Mouse (Mus musculus) liver, embryonic 11.5 days (tissue): Measurements from ENCODE around the gene Mrpl20. TPM values are rescaled to one million over a fixed set of nuclear protein-coding genes. Genes with fewer than 3 reads are reported as not detected.

Experiments used
- ATAC-seq: fragments of 200-750 bp; cut with Nextera tagmentation; replicated peaks from 2 replicates; pipeline ENCODE4 v1.8.0; 2017; ENCODE audit warnings: moderate number of reproducible peaks, mild to moderate bottlenecking, moderate TSS enrichment, moderate library complexity; ENCODE audit not compliant: low FRiP score
- DNase-seq: peaks from one replicate; pipeline ENCODE4 v3.0.0-alpha.2; 2017; ENCODE audit warnings: low spot score
- H3K27ac ChIP-seq: fragments of 300-500 bp; sonication (generic); 2 replicates; pipeline ENCODE4 v1.5.1; 2014; ENCODE audit warnings: mild to moderate bottlenecking, low read depth, low read length, control low read depth
- H3K27me3 ChIP-seq: fragments of 300-500 bp; sonication (generic); replicated peaks from 2 replicates; pipeline ENCODE4 v1.6.1; 2014; ENCODE audit warnings: low read length, mixed read lengths; ENCODE audit not compliant: control insufficient read depth, insufficient read depth
- H3K36me3 ChIP-seq: fragments of 300-500 bp; sonication (generic); 2 replicates; pipeline ENCODE4 v1.6.1; 2014; ENCODE audit warnings: mild to moderate bottlenecking, low read length, moderate library complexity, mixed read lengths; ENCODE audit not compliant: control insufficient read depth, insufficient read depth
- H3K4me1 ChIP-seq: fragments of 300-500 bp; sonication (generic); replicated peaks from 2 replicates; pipeline ENCODE4 v1.6.1; 2014; ENCODE audit warnings: low read length, mixed read lengths; ENCODE audit not compliant: control insufficient read depth, insufficient read depth
- H3K4me2 ChIP-seq: fragments of 300-500 bp; sonication (generic); 2 replicates; pipeline ENCODE4 v1.6.1; 2014; ENCODE audit warnings: mild to moderate bottlenecking, control low read depth, moderate library complexity
- H3K4me3 ChIP-seq: fragments of 300-500 bp; sonication (generic); 2 replicates; pipeline ENCODE4 v1.5.1; 2014; ENCODE audit warnings: low read depth, low read length, control low read depth
- H3K9ac ChIP-seq: fragments of 300-500 bp; sonication (generic); 2 replicates; pipeline ENCODE4 v1.6.1; 2014; ENCODE audit warnings: low read depth, low read length, control low read depth
- H3K9me3 ChIP-seq: fragments of 300-500 bp; sonication (generic); 2 replicates; pipeline ENCODE4 v1.6.1; 2016; ENCODE audit warnings: low read length, inconsistent platforms, mixed read lengths; ENCODE audit not compliant: control insufficient read depth
- WGBS: fragments of 180-500 bp; shearing (Covaris S2); extraction: QIAGEN DNeasy Blood & Tissue Kit; methylation state at CpG from one replicate; pipeline ENCODE4 v1.1.7; 2014; 5-methylcytosine and 5-hydroxymethylcytosine counted together
- polyA plus RNA-seq: library from polyadenylated mRNA; unstranded; fragments of >200 nt; fragmentation: Nextera tagmentation; extraction: Ambion mirVana; gene quantifications from 2 replicates; pipeline ENCODE4 v1.2.1, GENCODE M21; 2014

Mrpl20 gene
- polyA plus RNA-seq, 1 experiment from 2014 or later: 326 TPM

DNA sequence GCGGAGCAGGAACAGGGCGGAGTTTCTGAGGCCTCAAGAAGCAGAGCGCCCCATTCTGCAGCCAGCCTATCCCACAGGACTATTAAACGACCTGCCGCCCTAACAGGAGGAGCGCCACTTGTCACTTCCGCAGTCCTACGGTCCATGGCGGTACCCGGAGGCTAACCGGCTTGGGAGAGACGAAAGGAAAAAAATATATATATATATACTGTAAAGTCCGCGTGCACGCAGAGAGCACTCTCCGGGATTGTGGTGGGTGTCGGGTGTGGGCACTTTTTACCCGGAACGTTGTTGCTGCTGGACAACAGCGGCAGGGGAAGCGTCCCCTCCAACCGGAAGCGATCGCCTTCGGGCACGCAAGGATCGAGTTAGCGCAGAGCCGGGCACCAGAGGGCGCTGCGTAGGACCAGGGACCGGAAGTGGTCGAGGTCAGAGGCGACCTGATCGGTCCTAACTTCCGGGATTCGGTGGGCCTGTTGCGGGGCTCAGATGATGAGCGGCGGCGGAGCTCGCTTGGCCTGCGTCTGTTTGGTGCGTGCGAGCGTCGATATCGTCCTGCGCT is 28.6 kb downstream of the Mrpl20 start, which contains the start of gene Aurkaip1:
Aurkaip1 (plus strand) TSS at position 68 of the 562 bp plus-strand sequence.
- peaks cover 13% of the 10 kb centered on the region; the same call in 1 of the 2 replicates for H3K36me3 ChIP-seq
- H3K9me3 ChIP-seq: no peaks in the 10 kb centered on the region
- H3K4me2 ChIP-seq: peak within 1 kb of the TSS; percentile 97
- ATAC-seq: peak; percentile 95
- DNase-seq: peak; percentile 96
- no peaks in the 10 kb centered on the region for H3K27me3 ChIP-seq
- H3K27ac ChIP-seq: peak within 1 kb of the TSS; percentile 85
- peak within 1 kb of the TSS; percentile 90 for H3K9ac ChIP-seq
- WGBS: under 1% methylated on average over 49 of the region's 49 CpGs
- H3K4me1 ChIP-seq: peaks cover 20% of the 10 kb centered on the region
- peak within 1 kb of the TSS; percentile 93 for H3K4me3 ChIP-seq

DNA sequence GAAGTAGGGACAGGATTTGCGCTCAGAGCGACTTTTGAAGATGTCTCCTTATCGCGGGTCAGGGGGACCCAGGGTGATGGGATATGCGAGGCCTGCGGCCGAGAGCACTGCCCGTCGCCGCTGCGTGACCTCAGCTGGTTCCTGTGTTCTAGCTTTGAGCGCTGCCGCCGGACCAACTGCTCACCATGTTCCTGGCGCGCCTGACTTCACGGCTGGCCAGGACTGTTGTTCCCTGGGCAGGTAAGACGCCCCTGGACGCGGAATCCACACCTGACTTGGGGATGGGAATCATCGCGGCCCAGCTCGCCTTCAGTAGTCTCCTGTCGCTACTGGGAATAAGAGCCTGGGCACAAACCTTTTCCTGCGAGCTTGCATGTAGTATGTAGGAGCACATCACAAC is 29.2 kb downstream of the Mrpl20 start:
- WGBS: under 1% methylated on average over 25 of the region's 25 CpGs
- peak overlapping the region; percentile 97 for H3K4me2 ChIP-seq
- peak overlapping the region; percentile 93 for H3K4me3 ChIP-seq
- H3K9me3 ChIP-seq: no peaks in the 10 kb centered on the region
- peaks cover 20% of the 10 kb centered on the region for H3K4me1 ChIP-seq
- H3K9ac ChIP-seq: peak overlapping the region; percentile 90
- DNase-seq (no peak), ATAC-seq (peak; percentile 7)
- H3K36me3 ChIP-seq: peaks cover 11% of the 10 kb centered on the region; the same call in 1 of the 2 replicates
- peak overlapping the region; percentile 85 for H3K27ac ChIP-seq
- no peaks in the 10 kb centered on the region for H3K27me3 ChIP-seq

DNA sequence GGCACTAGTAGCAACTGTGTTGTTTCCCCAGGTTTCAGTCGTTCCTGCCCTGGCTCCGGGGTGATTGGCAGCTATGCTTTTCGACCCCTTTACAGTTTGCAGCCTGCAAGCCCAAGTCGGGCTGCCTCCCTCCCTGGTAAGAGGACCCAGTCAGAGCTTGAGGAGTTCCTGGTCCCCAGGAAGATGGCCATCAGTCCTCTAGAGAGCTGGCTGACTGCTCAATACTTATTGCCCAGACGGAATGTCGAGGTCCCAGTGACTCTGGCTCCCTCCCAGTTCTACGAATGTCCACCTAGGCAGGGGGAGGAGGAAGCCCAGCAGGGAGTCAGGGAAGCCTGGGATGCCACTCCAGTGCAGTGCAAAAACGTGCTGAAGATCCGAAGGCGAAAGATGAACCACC is 29.6 kb downstream of the Mrpl20 start:
- no peak for DNase-seq
- Histone ChIP-seq H3K4me2 (peak overlapping the region; percentile 97), H3K4me1 (peaks cover 20% of the 10 kb centered on the region), H3K4me3 (peak overlapping the region; percentile 93), H3K27ac (peak overlapping the region; percentile 85), H3K9me3 (no peaks in the 10 kb centered on the region), H3K9ac (peak overlapping the region; percentile 90), H3K36me3 (peaks cover 7% of the 10 kb centered on the region; the same call in 1 of the 2 replicates), H3K27me3 (no peaks in the 10 kb centered on the region)
- 50% methylated on average over 10 of the region's 10 CpGs for WGBS
- ATAC-seq: no peak

DNA sequence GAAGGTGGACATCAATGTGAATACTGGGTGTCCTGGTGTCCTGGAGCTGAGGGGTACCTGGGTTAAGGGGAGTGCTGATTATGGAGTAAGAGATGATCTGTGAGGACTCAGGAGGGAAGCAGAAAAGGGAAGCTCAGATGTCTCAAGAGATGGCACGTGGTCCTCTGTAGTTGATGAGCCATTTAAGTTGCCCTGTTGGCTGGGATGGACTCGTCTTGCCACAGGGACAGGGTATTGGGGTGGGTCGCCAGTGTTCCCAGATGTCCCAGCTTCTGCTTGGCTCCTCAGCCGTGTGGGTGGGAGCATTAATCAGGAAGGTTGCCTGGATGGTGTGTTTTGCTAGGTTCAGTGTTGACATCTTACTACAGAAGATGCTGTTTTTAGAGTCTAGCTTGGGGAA is 30.6 kb downstream of the Mrpl20 start:
- Histone ChIP-seq H3K4me3 (no peak overlapping the region), H3K9ac (no peak overlapping the region), H3K27me3 (no peaks in the 10 kb centered on the region), H3K9me3 (no peaks in the 10 kb centered on the region), H3K4me1 (peaks cover 20% of the 10 kb centered on the region), H3K4me2 (peak overlapping the region; percentile 97), H3K27ac (no peak overlapping the region), H3K36me3 (0 out of 2 replicates have a peak, but pooled peaks cover 5% of the 10 kb centered on the region)
- no peak for DNase-seq
- ATAC-seq: no peak
- WGBS: 80% methylated on average over 4 of the region's 4 CpGs

DNA sequence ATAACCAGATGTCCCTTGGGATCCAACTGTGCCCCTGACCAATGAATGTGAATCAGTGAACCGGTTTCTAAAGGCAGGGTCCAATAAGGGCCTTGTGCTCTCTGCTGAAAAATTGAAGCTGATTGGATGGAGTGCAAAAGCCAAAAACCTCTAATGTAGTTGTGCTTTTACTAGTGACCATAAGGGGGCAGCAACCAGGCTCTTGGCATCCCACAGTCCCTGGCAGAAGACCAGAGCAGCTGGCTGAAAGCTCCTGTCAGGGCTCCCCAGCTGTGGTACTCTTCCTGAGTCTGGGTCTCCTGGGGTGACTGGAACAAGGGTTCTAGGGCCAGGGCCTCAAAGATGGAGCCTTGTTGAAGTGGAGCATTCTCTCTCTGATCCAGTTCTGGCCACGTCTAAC is 31.2 kb downstream of the Mrpl20 start:
- ATAC-seq: peak; percentile 11
- no peak overlapping the region for H3K4me2 ChIP-seq
- no peak overlapping the region; the same call in 1 of the 2 replicates for H3K4me3 ChIP-seq
- no peaks in the 10 kb centered on the region for H3K9me3 ChIP-seq
- DNase-seq: no peak
- WGBS: 41% methylated on average over 2 of the region's 2 CpGs
- H3K4me1 ChIP-seq: peaks cover 22% of the 10 kb centered on the region
- no peaks in the 10 kb centered on the region for H3K27me3 ChIP-seq
- H3K9ac ChIP-seq: no peak overlapping the region
- H3K27ac ChIP-seq: no peak overlapping the region
- 0 out of 2 replicates have a peak, but pooled peaks cover 5% of the 10 kb centered on the region for H3K36me3 ChIP-seq

DNA sequence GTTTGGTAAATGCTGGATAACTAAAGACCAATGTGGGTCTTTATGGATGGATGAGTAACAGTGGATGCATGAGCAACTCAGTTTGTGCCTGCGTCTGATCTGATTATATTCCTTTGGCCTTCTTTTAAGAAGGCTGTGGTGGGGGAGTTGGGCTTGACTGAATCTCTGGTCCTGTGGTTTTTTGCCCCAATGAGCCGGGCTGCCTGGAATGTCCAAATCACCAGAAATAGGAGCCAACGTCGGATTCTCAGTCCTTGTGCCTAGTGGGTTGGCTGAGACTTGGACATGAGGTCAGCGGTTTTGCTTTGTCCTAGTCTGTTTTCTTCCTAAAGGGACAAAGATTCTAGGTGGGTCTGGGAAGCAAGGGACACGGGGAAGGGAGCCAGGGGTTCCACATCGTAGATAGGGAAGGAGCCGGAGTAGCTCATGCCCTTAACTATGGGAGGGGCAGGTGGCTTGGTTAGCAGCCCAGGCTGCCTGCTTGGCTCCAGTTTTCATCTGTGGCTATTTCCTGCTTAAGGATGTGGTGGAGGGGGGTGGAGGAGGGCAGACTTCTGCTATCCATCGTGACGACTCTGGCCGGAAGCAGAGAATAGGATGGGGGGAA is 34.8 kb downstream of the Mrpl20 start:
- Histone ChIP-seq H3K27ac (0 out of 2 replicates have a peak overlapping the region, but pooled peaks have one; percentile 8), H3K4me1 (peaks cover 39% of the 10 kb centered on the region), H3K4me3 (no peak overlapping the region), H3K4me2 (no peak overlapping the region), H3K9ac (no peak overlapping the region), H3K9me3 (no peaks in the 10 kb centered on the region), H3K27me3 (peaks cover 8% of the 10 kb centered on the region), H3K36me3 (0 out of 2 replicates have a peak, but pooled peaks cover 5% of the 10 kb centered on the region)
- WGBS: 41% methylated on average over 11 of the region's 11 CpGs
- no peak for DNase-seq
- no peak for ATAC-seq

DNA sequence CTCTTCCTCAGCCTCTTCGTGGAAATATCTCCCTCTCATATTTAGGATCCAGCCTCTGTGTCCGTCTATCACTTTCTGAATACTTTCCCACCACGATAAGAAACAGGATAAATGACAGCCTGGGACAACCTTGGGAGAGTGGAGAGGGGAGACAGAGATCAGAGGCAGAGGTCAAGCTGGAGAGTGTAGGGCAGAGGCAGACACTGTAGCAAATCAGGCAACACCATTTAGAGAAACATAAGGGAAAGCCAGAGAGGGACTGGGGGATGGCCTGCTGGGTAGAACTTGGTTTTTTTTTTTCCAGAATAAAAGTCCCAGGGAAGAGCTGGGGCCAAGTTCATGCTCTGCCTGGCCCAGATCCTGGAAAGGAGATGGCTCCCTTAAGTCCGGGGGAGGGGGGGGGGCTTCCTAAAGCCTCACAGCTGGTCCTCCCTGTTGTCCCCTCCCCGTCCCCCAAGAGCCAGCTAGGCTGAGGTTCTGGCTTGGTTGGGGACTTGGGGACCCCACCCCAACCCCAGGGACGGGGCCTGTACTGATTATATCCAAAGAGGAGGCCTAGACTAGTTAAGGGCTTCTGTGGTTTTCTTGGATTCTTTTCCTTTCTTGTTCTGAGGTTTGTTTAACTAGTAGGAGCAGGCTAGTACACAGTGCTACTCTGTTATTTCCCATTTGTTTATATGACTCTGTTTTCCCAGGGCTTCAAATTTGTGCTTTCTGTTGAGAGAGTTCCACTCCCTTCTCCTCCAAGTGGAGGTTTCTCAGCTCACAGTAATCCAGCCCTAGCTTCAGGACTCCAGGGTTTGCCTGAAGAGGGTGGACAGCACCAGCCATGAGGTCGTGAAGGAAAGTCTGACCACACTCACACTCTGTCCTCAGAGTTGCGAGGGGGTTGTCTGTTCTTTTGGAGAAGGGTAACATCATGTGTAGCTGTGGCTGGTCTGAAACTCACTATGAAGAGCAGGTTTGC is 35.8 kb downstream of the Mrpl20 start:
- WGBS: 46% methylated on average over 8 of the region's 8 CpGs
- ATAC-seq (no peak), DNase-seq (no peak)
- H3K27me3 ChIP-seq: peaks cover 8% of the 10 kb centered on the region
- H3K9ac ChIP-seq: no peak overlapping the region
- H3K4me2 ChIP-seq: no peak overlapping the region
- 0 out of 2 replicates have a peak, but pooled peaks cover 5% of the 10 kb centered on the region for H3K36me3 ChIP-seq
- H3K4me1 ChIP-seq: peaks cover 32% of the 10 kb centered on the region
- H3K4me3 ChIP-seq: no peak overlapping the region
- H3K27ac ChIP-seq: no peak overlapping the region
- no peaks in the 10 kb centered on the region for H3K9me3 ChIP-seq

DNA sequence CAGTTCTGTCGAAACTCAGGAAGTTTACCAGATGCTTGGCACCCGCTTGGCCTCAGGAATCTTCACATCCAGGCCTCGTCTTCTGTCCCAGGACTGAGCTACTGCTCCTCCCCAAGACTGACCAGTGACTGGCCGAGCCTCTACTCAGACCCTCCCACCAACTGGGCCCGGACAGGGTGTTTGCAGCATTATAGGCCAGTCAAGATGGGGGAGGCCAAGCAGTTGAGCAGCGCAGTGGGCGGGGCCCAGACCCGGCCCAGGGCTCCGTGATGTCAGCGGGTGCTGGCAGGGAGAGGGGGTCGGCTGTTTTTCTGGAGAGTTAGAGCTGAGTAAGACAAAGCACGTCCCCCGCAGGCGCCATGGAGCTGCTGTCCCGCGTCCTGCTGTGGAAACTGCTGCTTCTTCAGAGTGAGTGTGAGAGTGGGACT is 36.8 kb downstream of the Mrpl20 start, which contains the start of gene Mxra8:
Mxra8 (plus strand) TSS at position 198 of the 428 bp plus-strand sequence.
- peak; percentile 71 for DNase-seq
- peaks cover 8% of the 10 kb centered on the region for H3K27me3 ChIP-seq
- peak; percentile 60 for ATAC-seq
- peak within 1 kb of the TSS; percentile 98 for H3K4me2 ChIP-seq
- H3K9ac ChIP-seq: peak within 1 kb of the TSS; percentile 35
- WGBS: 8% methylated on average over 16 of the region's 16 CpGs
- H3K4me3 ChIP-seq: peak within 1 kb of the TSS; percentile 59
- 0 out of 2 replicates have a peak, but pooled peaks cover 3% of the 10 kb centered on the region for H3K36me3 ChIP-seq
- no peak within 1 kb of the TSS for H3K27ac ChIP-seq
- peaks cover 24% of the 10 kb centered on the region for H3K4me1 ChIP-seq
- H3K9me3 ChIP-seq: no peaks in the 10 kb centered on the region
